Mouse (Mus musculus): Measurements from ENCODE around the gene Rpn2. TPM values are rescaled to one million over a fixed set of nuclear protein-coding genes. Genes with fewer than 3 reads are reported as not detected.

Gene Rpn2
- polyA plus RNA-seq, 1 experiment from 2014 or later = 283 TPM

- Histone ChIP-seq H3K27me3 (no peaks in the 10 kb centered on the region), H3K4me1 (peaks cover 9% of the 10 kb centered on the region), H3K27ac (no peak overlapping the region), H3K4me3 (no peak overlapping the region), H3K9ac (no peak overlapping the region), H3K4me2 (no peak overlapping the region), H3K36me3 (no peaks in the 10 kb centered on the region), H3K9me3 (no peaks in the 10 kb centered on the region)
- ATAC-seq (ENCODE audit: insufficient number of reproducible peaks, insufficient read depth, low FRiP score, low TSS enrichment, low read depth) = no peak
- WGBS = 60% methylated on average over 3 of the region's 3 CpGs
Measured at GRCm38 (mm10) chr2:157363031-157363430, 84.2 kb downstream of the Rpn2 start.

DNA sequence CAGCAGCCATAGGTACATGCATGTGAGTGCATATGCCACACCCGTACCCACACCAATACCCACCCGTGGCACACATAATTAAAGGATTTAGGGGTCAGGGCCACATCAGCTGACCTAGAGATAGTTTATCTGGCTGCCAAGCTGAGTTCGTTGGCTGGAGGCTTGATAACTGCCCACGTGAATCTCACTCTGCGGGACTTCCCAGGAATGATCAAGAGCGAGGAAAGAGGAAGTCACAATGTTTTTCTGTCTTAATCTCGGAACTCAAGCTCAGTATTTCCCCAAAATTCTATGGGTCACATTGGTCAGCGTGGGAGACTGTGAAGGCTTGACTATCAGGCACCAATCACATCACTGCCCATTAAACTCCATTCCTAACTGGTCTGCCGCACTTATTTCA, 87.9 kb downstream of the Rpn2 start:
- WGBS = 80% methylated on average over 9 of the region's 9 CpGs
- H3K27me3 ChIP-seq = no peaks in the 10 kb centered on the region
- peak overlapping the region; percentile 83 for H3K4me2 ChIP-seq
- peaks cover 19% of the 10 kb centered on the region for H3K4me1 ChIP-seq
- H3K36me3 ChIP-seq = no peaks in the 10 kb centered on the region
- H3K27ac ChIP-seq = no peak overlapping the region
- ATAC-seq (ENCODE audit: insufficient number of reproducible peaks, insufficient read depth, low FRiP score, low TSS enrichment, low read depth) = no peak
- no peaks in the 10 kb centered on the region for H3K9me3 ChIP-seq
- H3K9ac ChIP-seq = peak overlapping the region; percentile 97; the same call in 1 of the 2 replicates
- peak overlapping the region; percentile 86 for H3K4me3 ChIP-seq

- Histone ChIP-seq H3K27ac (peak within 1 kb of the TSS; percentile 93), H3K4me1 (peaks cover 18% of the 10 kb centered on the region), H3K4me3 (peak within 1 kb of the TSS; percentile 86), H3K27me3 (no peaks in the 10 kb centered on the region), H3K4me2 (peak within 1 kb of the TSS; percentile 83), H3K9ac (peak within 1 kb of the TSS; percentile 97), H3K9me3 (no peaks in the 10 kb centered on the region), H3K36me3 (no peaks in the 10 kb centered on the region)
- WGBS = 4% methylated on average over 42 of the region's 42 CpGs
- peak; percentile 74 for ATAC-seq (ENCODE audit: insufficient number of reproducible peaks, insufficient read depth, low FRiP score, low TSS enrichment, low read depth)
Measured at GRCm38 (mm10) chr2:157367184-157367893, 88.5 kb downstream of the Rpn2 start, which contains the start of gene Manbal. Gene Manbal, plus strand, starts transcription at chr2:157367594.

DNA sequence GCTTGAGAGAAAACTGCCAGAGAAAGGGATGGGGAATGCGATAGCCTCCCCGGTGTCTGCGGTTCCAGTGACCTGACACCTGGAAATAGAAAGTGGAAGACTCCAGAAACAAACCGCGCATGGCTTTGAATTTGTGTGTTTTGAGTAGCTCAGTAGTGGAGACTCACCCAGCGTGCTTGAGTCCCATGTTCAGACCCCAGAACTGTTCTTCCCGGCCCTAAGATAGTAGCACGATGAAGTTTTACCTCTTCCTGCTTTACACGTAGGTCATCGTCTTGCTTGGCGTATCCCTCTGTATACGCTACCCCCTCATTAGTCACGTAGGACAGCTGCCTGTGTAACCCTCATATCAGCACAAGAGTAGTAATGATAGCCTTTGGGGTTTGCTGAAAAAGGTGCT, 89.2 kb downstream of the Rpn2 start:
- H3K9me3 ChIP-seq = no peaks in the 10 kb centered on the region
- peaks cover 16% of the 10 kb centered on the region for H3K4me1 ChIP-seq
- 5% methylated on average over 13 of the region's 13 CpGs for WGBS
- peak overlapping the region; percentile 86 for H3K4me3 ChIP-seq
- no peaks in the 10 kb centered on the region for H3K36me3 ChIP-seq
- ATAC-seq (ENCODE audit: insufficient number of reproducible peaks, insufficient read depth, low FRiP score, low TSS enrichment, low read depth) = no peak
- peak overlapping the region; percentile 97 for H3K9ac ChIP-seq
- H3K27me3 ChIP-seq = no peaks in the 10 kb centered on the region
- H3K4me2 ChIP-seq = peak overlapping the region; percentile 83
- H3K27ac ChIP-seq = peak overlapping the region; percentile 93

DNA sequence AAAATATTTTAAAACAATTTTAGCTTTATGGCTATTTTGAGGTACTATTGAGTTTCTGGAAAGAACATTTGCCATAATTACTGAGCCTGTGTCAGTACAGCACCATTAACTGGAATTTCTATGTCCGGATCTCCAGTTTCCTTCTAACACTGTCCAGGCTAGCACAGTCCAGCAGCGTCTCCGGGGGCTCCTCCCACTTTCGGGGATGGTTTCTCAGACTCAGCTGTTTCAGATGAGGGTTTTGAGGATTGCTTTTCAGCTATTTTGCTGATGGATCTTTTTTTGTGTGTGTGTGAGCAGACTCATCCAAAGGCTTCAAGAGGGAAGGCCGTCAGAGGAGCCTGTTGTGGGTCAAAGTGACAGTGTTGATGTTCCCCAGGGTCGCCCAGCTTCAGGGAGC, 92.9 kb downstream of the Rpn2 start:
- 66% methylated on average over 6 of the region's 6 CpGs for WGBS

GRCm38 (mm10) chr2:157373681-157374080, 94.9 kb downstream of the Rpn2 start:
- no peak for ATAC-seq (ENCODE audit: insufficient number of reproducible peaks, insufficient read depth, low FRiP score, low TSS enrichment, low read depth)
- 81% methylated on average over 3 of the region's 3 CpGs for WGBS
- Histone ChIP-seq H3K27me3 (no peaks in the 10 kb centered on the region), H3K4me1 (peaks cover 18% of the 10 kb centered on the region), H3K9me3 (no peaks in the 10 kb centered on the region), H3K36me3 (peaks cover 6% of the 10 kb centered on the region; the same call in 1 of the 2 replicates), H3K4me3 (no peak overlapping the region), H3K4me2 (no peak overlapping the region), H3K9ac (no peak overlapping the region), H3K27ac (no peak overlapping the region)

More for the DNA sequence above, 92.9 kb downstream of the Rpn2 start:
- H3K9me3 ChIP-seq = no peaks in the 10 kb centered on the region
- H3K4me2 ChIP-seq = no peak overlapping the region
- H3K9ac ChIP-seq = no peak overlapping the region
- H3K4me1 ChIP-seq = peaks cover 29% of the 10 kb centered on the region
- no peak overlapping the region for H3K4me3 ChIP-seq
- H3K36me3 ChIP-seq = peaks cover 6% of the 10 kb centered on the region; the same call in 1 of the 2 replicates
- H3K27me3 ChIP-seq = no peaks in the 10 kb centered on the region
- no peak for ATAC-seq (ENCODE audit: insufficient number of reproducible peaks, insufficient read depth, low FRiP score, low TSS enrichment, low read depth)
- H3K27ac ChIP-seq = no peak overlapping the region

- H3K4me2 ChIP-seq = no peak overlapping the region
- peaks cover 13% of the 10 kb centered on the region for H3K36me3 ChIP-seq
- no peak overlapping the region for H3K4me3 ChIP-seq
- ATAC-seq (ENCODE audit: insufficient number of reproducible peaks, insufficient read depth, low FRiP score, low TSS enrichment, low read depth) = no peak
- 45% methylated on average over 8 of the region's 8 CpGs for WGBS
- H3K4me1 ChIP-seq = peaks cover 15% of the 10 kb centered on the region
- no peaks in the 10 kb centered on the region for H3K27me3 ChIP-seq
- no peaks in the 10 kb centered on the region for H3K9me3 ChIP-seq
- H3K27ac ChIP-seq = no peak overlapping the region
- no peak overlapping the region for H3K9ac ChIP-seq
Measured at GRCm38 (mm10) chr2:157375051-157375450, 96.2 kb downstream of the Rpn2 start.

Other genes starting within 250 kb of the Rpn2 start
- 4.6 and 7.1 TPM in 2 replicates for gene Soga1, start 199.8 kb upstream of the Rpn2 start, polyA plus RNA-seq (2015; fragmentation: Nextera tagmentation; extraction: Ambion mirVana)
- not detected in 2 replicates for gene Tldc2, start 192.0 kb upstream of the Rpn2 start, polyA plus RNA-seq (2015; fragmentation: Nextera tagmentation; extraction: Ambion mirVana)
- 22.7 and 29.3 TPM in 2 replicates for gene Samhd1, start 143.8 kb upstream of the Rpn2 start, polyA plus RNA-seq (2015; fragmentation: Nextera tagmentation; extraction: Ambion mirVana)
- 23.7 and 26.4 TPM in 2 replicates for gene Rbl1, start 74.5 kb upstream of the Rpn2 start, polyA plus RNA-seq (2015; fragmentation: Nextera tagmentation; extraction: Ambion mirVana)
- gene Mroh8, start 532 bp downstream of the Rpn2 start, polyA plus RNA-seq (2015; fragmentation: Nextera tagmentation; extraction: Ambion mirVana) = 0.47 and 0.69 TPM in 2 replicates
- gene Ghrh, start 68.5 kb downstream of the Rpn2 start, polyA plus RNA-seq (2015; fragmentation: Nextera tagmentation; extraction: Ambion mirVana) = 1.3 TPM in 1 of 2 replicates, not detected in the other
- 80.6 and 90.9 TPM in 2 replicates for gene Manbal, start 88.6 kb downstream of the Rpn2 start, polyA plus RNA-seq (2015; fragmentation: Nextera tagmentation; extraction: Ambion mirVana)
- 21.5 and 22.1 TPM in 2 replicates for gene Src, start 139.4 kb downstream of the Rpn2 start, polyA plus RNA-seq (2015; fragmentation: Nextera tagmentation; extraction: Ambion mirVana)